8 mouse cellular contexts compared by ENCODE assay signal in the genomic region with DNA sequence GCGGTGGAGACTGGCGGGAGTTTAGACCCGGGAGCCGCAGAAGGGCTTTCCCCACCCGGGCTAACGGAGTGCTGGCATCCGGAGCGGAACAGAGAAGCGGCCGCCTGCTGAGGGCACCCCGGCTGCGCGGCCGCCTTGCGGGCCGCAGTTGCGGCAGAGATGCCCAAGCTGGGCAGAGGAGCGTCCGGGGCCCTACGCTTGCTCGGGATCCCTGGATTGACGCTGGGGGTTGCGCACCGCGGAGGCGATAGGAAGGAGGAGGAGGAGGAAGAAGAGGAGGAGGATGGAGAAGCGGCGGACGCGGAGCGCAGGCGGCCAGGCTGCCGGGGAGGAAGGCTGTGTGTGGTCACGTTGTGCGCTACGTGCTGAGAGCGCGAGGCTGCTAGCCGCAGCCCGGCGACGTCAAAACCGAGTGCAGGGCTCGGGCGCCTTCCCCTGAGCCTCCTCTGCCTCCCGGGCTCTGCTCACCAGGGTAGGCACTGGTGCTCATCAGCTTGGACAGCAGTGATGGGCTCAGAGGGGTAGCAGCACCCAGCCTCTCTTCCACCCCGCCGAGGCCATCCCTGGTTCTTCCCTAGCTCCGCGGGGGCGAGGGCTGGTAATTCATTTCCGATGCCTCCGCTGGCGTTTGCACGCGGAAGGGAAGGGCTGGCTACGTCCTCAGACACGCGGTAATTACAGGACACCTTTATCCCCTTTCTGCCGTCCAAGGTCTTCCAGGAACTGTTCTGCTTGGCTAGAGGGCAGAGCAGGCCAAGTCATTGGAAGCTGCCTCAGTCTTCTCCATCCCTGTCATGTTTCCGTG. TPM values are rescaled to one million over a fixed set of nuclear protein-coding genes. Genes with fewer than 3 reads are reported as not detected.
DNase-seq lines count a peak whose midpoint lies in the region; ATAC-seq and TF ChIP-seq lines count a peak whose summit lies in the region.

A gene (minus strand): TSS at position 329 of the 805 bp plus-strand sequence.

- no peak for TF ChIP-seq CTCF in lung, adult 2 months (IDR thresholded peaks at IDR 0.05; ENCODE audit: insufficient read depth, low read length)

- H3K4me3 ChIP-seq in lung, adult 2 months (replicated peaks; ENCODE audit: extremely low read depth, low read depth, low read length): peak within 1 kb of the TSS; percentile 46
- H3K4me3 ChIP-seq in intestine, embryonic 16.5 days (ENCODE audit: low read length): peak within 1 kb of the TSS; percentile 57
- peak within 1 kb of the TSS; percentile 66 for H3K4me3 ChIP-seq in limb, embryonic 13.5 days

- no peaks in the 10 kb centered on the region for H3K9me3 ChIP-seq in intestine, embryonic 16.5 days (ENCODE audit: control insufficient read depth, low read length)
- H3K9me3 ChIP-seq in limb, embryonic 13.5 days: no peaks in the 10 kb centered on the region

- no peak within 1 kb of the TSS for H3K27ac ChIP-seq in intestine, embryonic 16.5 days (ENCODE audit: low read length)
- H3K27ac ChIP-seq in limb, embryonic 13.5 days: no peak within 1 kb of the TSS

- peak within 1 kb of the TSS; percentile 47 for H3K9ac ChIP-seq in intestine, embryonic 16.5 days (ENCODE audit: low read depth, low read length)
- H3K9ac ChIP-seq in limb, embryonic 13.5 days: peak within 1 kb of the TSS; percentile 71

- no peak for TF ChIP-seq POLR2A in lung, adult 2 months (IDR thresholded peaks at IDR 0.05; ENCODE audit: borderline replicate concordance, extremely low read depth, low read depth, low read length)

- H3K27me3 ChIP-seq in intestine, embryonic 16.5 days (replicated peaks; ENCODE audit: control insufficient read depth, insufficient read depth, low read length): peaks cover 23% of the 10 kb centered on the region
- peaks cover 71% of the 10 kb centered on the region for H3K27me3 ChIP-seq in limb, embryonic 13.5 days

- ATAC-seq in intestine, embryonic 16.5 days: peak; percentile 71
- ATAC-seq in limb, embryonic 13.5 days (ENCODE audit: low FRiP score, low read depth): peak; percentile 51
- ATAC-seq in CD4-positive, CD25-positive, alpha-beta regulatory T cell, adult 4 months: no peak

- peaks cover 2% of the 10 kb centered on the region; the same call in 1 of the 2 replicates for H3K4me1 ChIP-seq in lung, adult 2 months (ENCODE audit: control insufficient read depth, insufficient read depth, low read length)
- peaks cover 12% of the 10 kb centered on the region; the same call in 1 of the 2 replicates for H3K4me1 ChIP-seq in intestine, embryonic 16.5 days (ENCODE audit: control insufficient read depth, insufficient read depth, low read length)
- peaks cover 13% of the 10 kb centered on the region for H3K4me1 ChIP-seq in limb, embryonic 13.5 days

- DNase-seq in lung, adult 2 months: no peak
- DNase-seq in lung, postnatal 14 days: no peak
- DNase-seq in cerebellum, adult 9-11 months: peak; percentile 40
- peak; percentile 44 to 79 for DNase-seq in frontal cortex, adult 2 months (ENCODE audit: extremely low spot score in 1 of 2, low spot score in 1 of 2)
- peak; percentile 78 for DNase-seq in retina, postnatal 1 day

- peak within 1 kb of the TSS; percentile 98 for H3K4me2 ChIP-seq in intestine, embryonic 16.5 days (ENCODE audit: low read depth, low read length)
- peak within 1 kb of the TSS; percentile 97 for H3K4me2 ChIP-seq in limb, embryonic 13.5 days (replicated peaks)

- WGBS in lung, adult 2 months: 1% methylated on average over 61 of the region's 61 CpGs
- WGBS in intestine, embryonic 16.5 days: under 1% methylated on average over 61 of the region's 61 CpGs
- WGBS in limb, embryonic 13.5 days: under 1% methylated on average over 56 of the region's 61 CpGs

- H3K36me3 ChIP-seq in intestine, embryonic 16.5 days (ENCODE audit: control insufficient read depth, insufficient read depth, low read length): no peaks in the 10 kb centered on the region
- no peaks in the 10 kb centered on the region for H3K36me3 ChIP-seq in limb, embryonic 13.5 days

RNA-seq across cellular contexts. Expression of the gene that starts here (rescaled TPM):
- 0.05 TPM in 1 of 2 replicates, not detected in the other for polyA plus RNA-seq in lung, adult 2 months (2012; rRNA removed)
- polyA plus RNA-seq in frontal cortex, adult 2 months (2012; rRNA removed): 16.2 and 20.2 TPM in 2 replicates
- 0.56 and 0.82 TPM in 2 replicates for polyA plus RNA-seq in intestine, embryonic 16.5 days (2015; fragmentation: Nextera tagmentation; extraction: Ambion mirVana)
- polyA plus RNA-seq in limb, embryonic 13.5 days (2015; fragmentation: Nextera tagmentation; extraction: Ambion mirVana): 3.7 and 4.2 TPM in 2 replicates
- polyA plus RNA-seq in CD4-positive, CD25-positive, alpha-beta regulatory T cell, adult 4 months (2017; shearing (Covaris generic)): not detected

Comparison
In these comparisons a context has a peak if more than half of its experiments do, and no peak if none do; other contexts are left out.
1. Peak in ATAC-seq, H3K4me3 ChIP-seq, H3K9ac ChIP-seq and H3K4me2 ChIP-seq in intestine, embryonic 16.5 days; RNA of the gene not detected or under 1 TPM.
2. DNase-seq: peak in cerebellum, adult 9-11 months (single experiment), frontal cortex, adult 2 months (2 of 2) and retina, postnatal 1 day (single experiment); none in lung, adult 2 months (single experiment) and lung, postnatal 14 days (single experiment).
3. Peak in every context shown above with its lines, with median percentiles within 50 percentile points of each other: H3K4me3 ChIP-seq.